Mouse (Mus musculus) liver, embryonic 16.5 days (tissue): ENCODE data around the gene Gpr68. TPM values are rescaled to one million over a fixed set of nuclear protein-coding genes. Genes with fewer than 3 reads are reported as not detected.

Source experiments
- ATAC-seq: fragments of 200-750 bp; cut with Nextera tagmentation; 2 replicates; pipeline ENCODE4 v1.8.0; 2017; ENCODE audit warnings: low read depth, mild to moderate bottlenecking, moderate number of reproducible peaks, moderate library complexity
- H3K27ac ChIP-seq: fragments of 300-500 bp; sonication (generic); 2 replicates; pipeline ENCODE4 v1.5.1; 2014; ENCODE audit warnings: mild to moderate bottlenecking, low read length
- H3K27me3 ChIP-seq: fragments of 300-500 bp; sonication (generic); 2 replicates; pipeline ENCODE4 v1.6.1; 2014; ENCODE audit warnings: low read depth, low read length, mixed read lengths; ENCODE audit not compliant: control insufficient read depth, insufficient read depth
- H3K36me3 ChIP-seq: fragments of 300-500 bp; sonication (generic); 2 replicates; pipeline ENCODE4 v1.6.1; 2014; ENCODE audit warnings: mild to moderate bottlenecking; ENCODE audit not compliant: control insufficient read depth, insufficient read depth
- H3K4me1 ChIP-seq: fragments of 300-500 bp; sonication (generic); 2 replicates; pipeline ENCODE4 v1.6.1; 2014; ENCODE audit warnings: low read depth, low read length, mixed read lengths; ENCODE audit not compliant: control insufficient read depth
- H3K4me2 ChIP-seq: fragments of 300-500 bp; sonication (generic); 2 replicates; pipeline ENCODE4 v1.6.1; 2014; ENCODE audit warnings: low read depth, low read length, mixed read lengths
- H3K4me3 ChIP-seq: fragments of 300-500 bp; sonication (generic); 2 replicates; pipeline ENCODE4 v1.5.1; 2014; ENCODE audit warnings: low read depth, mild to moderate bottlenecking, low read length
- H3K9ac ChIP-seq: fragments of 300-500 bp; sonication (generic); 2 replicates; pipeline ENCODE4 v1.6.1; 2014; ENCODE audit warnings: low read depth, low read length
- H3K9me3 ChIP-seq: fragments of 300-500 bp; sonication (generic); replicated peaks from 2 replicates; pipeline ENCODE4 v1.6.1; 2016; ENCODE audit warnings: low read length; ENCODE audit not compliant: control insufficient read depth
- WGBS: fragments of 180-500 bp; shearing (Covaris S2); extraction: QIAGEN DNeasy Blood & Tissue Kit; methylation state at CpG from one replicate; pipeline ENCODE4 v1.1.7; 2014; ENCODE audit not compliant: insufficient replicate concordance; 5-methylcytosine and 5-hydroxymethylcytosine counted together
- polyA plus RNA-seq: library from polyadenylated mRNA; unstranded; fragments of >200 nt; fragmentation: Nextera tagmentation; extraction: Ambion mirVana; gene quantifications from 2 replicates; pipeline ENCODE4 v1.2.1, GENCODE M21; 2015

Gpr68 gene
- polyA plus RNA-seq, 1 experiment from 2014 or later: 0.08 TPM

GRCm38 (mm10) chr12:100928286-100928685 lies 20.3 kb upstream of the Gpr68 start:
- H3K27me3 ChIP-seq: no peaks in the 10 kb centered on the region
- no peaks in the 10 kb centered on the region for H3K9me3 ChIP-seq
- no peak overlapping the region for H3K9ac ChIP-seq
- no peak overlapping the region for H3K4me3 ChIP-seq
- H3K36me3 ChIP-seq: peaks cover 41% of the 10 kb centered on the region
- H3K4me1 ChIP-seq: no peaks in the 10 kb centered on the region
- 81% methylated on average over 9 of the region's 9 CpGs for WGBS
- no peak overlapping the region for H3K4me2 ChIP-seq
- no peak for ATAC-seq
- H3K27ac ChIP-seq: no peak overlapping the region

- WGBS: 69% methylated on average over 14 of the region's 14 CpGs
- Histone ChIP-seq H3K36me3 (peaks cover 34% of the 10 kb centered on the region), H3K9me3 (no peaks in the 10 kb centered on the region), H3K4me2 (no peak overlapping the region), H3K4me3 (no peak overlapping the region), H3K27me3 (no peaks in the 10 kb centered on the region), H3K9ac (no peak overlapping the region), H3K27ac (no peak overlapping the region), H3K4me1 (no peaks in the 10 kb centered on the region)
- no peak for ATAC-seq
Measured at GRCm38 (mm10) chr12:100925644-100926619, 17.9 kb upstream of the Gpr68 start.

GRCm38 (mm10) chr12:100924646-100925339 lies 16.8 kb upstream of the Gpr68 start:
- Histone ChIP-seq H3K4me2 (no peak overlapping the region), H3K4me1 (no peaks in the 10 kb centered on the region), H3K27ac (no peak overlapping the region), H3K9me3 (no peaks in the 10 kb centered on the region), H3K9ac (no peak overlapping the region), H3K4me3 (no peak overlapping the region), H3K27me3 (no peaks in the 10 kb centered on the region), H3K36me3 (peaks cover 27% of the 10 kb centered on the region)
- 71% methylated on average over 15 of the region's 15 CpGs for WGBS
- ATAC-seq: no peak

- WGBS: 81% methylated on average over 12 of the region's 12 CpGs
- no peak for ATAC-seq
- H3K4me1 ChIP-seq: no peaks in the 10 kb centered on the region
Measured at GRCm38 (mm10) chr12:100910731-100911130, 2.7 kb upstream of the Gpr68 start.

GRCm38 (mm10) chr12:100909765-100910164 lies 1.8 kb upstream of the Gpr68 start:
- Histone ChIP-seq H3K27me3 (peaks cover 22% of the 10 kb centered on the region), H3K27ac (no peak overlapping the region), H3K9ac (no peak overlapping the region), H3K9me3 (no peaks in the 10 kb centered on the region), H3K36me3 (peaks cover 3% of the 10 kb centered on the region), H3K4me2 (no peak overlapping the region), H3K4me1 (no peaks in the 10 kb centered on the region), H3K4me3 (no peak overlapping the region)
- ATAC-seq: no peak
- WGBS: 59% methylated on average over 6 of the region's 6 CpGs

More at GRCm38 (mm10) chr12:100910731-100911130, 2.7 kb upstream of the Gpr68 start:
- H3K4me3 ChIP-seq: no peak overlapping the region
- H3K9ac ChIP-seq: no peak overlapping the region
- H3K27ac ChIP-seq: no peak overlapping the region
- no peaks in the 10 kb centered on the region for H3K9me3 ChIP-seq
- peaks cover 22% of the 10 kb centered on the region for H3K27me3 ChIP-seq
- peaks cover 3% of the 10 kb centered on the region for H3K36me3 ChIP-seq
- no peak overlapping the region for H3K4me2 ChIP-seq

- Histone ChIP-seq H3K4me3 (no peak overlapping the region), H3K4me2 (0 out of 2 replicates have a peak overlapping the region, but pooled peaks have one; percentile 33)
- ATAC-seq: no peak
Measured at GRCm38 (mm10) chr12:100908298-100909034, 468 bp upstream of the Gpr68 start.

GRCm38 (mm10) chr12:100906861-100907260 lies 1.1 kb downstream of the Gpr68 start:
- no peak overlapping the region for H3K9ac ChIP-seq
- H3K27me3 ChIP-seq: peaks cover 22% of the 10 kb centered on the region
- 58% methylated on average over 5 of the region's 5 CpGs for WGBS
- H3K27ac ChIP-seq: no peak overlapping the region
- H3K4me1 ChIP-seq: no peaks in the 10 kb centered on the region
- no peaks in the 10 kb centered on the region for H3K36me3 ChIP-seq
- no peak overlapping the region for H3K4me2 ChIP-seq
- no peak overlapping the region for H3K4me3 ChIP-seq
- no peak for ATAC-seq
- H3K9me3 ChIP-seq: no peaks in the 10 kb centered on the region

More at GRCm38 (mm10) chr12:100908298-100909034, 468 bp upstream of the Gpr68 start:
- Histone ChIP-seq H3K27me3 (peaks cover 22% of the 10 kb centered on the region), H3K9ac (no peak overlapping the region), H3K36me3 (peaks cover 3% of the 10 kb centered on the region), H3K4me1 (no peaks in the 10 kb centered on the region), H3K9me3 (no peaks in the 10 kb centered on the region), H3K27ac (no peak overlapping the region)
- 23% methylated on average over 10 of the region's 10 CpGs for WGBS

- Histone ChIP-seq H3K4me3 (no peak overlapping the region), H3K4me2 (no peak overlapping the region), H3K27me3 (peaks cover 43% of the 10 kb centered on the region), H3K4me1 (no peaks in the 10 kb centered on the region), H3K9ac (no peak overlapping the region), H3K36me3 (no peaks in the 10 kb centered on the region), H3K9me3 (no peaks in the 10 kb centered on the region), H3K27ac (no peak overlapping the region)
- 64% methylated on average over 9 of the region's 9 CpGs for WGBS
- ATAC-seq: no peak
Measured at GRCm38 (mm10) chr12:100903761-100904160, 4.2 kb downstream of the Gpr68 start.
